Mouse (Mus musculus) heart, embryonic 12.5 days (tissue): ENCODE measurements around the gene Cntn2. TPM values are rescaled to one million over a fixed set of nuclear protein-coding genes. Genes with fewer than 3 reads are reported as not detected.

Experiments
- ATAC-seq: fragments of 200-750 bp; cut with Nextera tagmentation; 2 replicates; pipeline ENCODE4 v1.8.0; 2017; ENCODE audit warnings: moderate TSS enrichment, moderate library complexity; ENCODE audit not compliant: insufficient number of reproducible peaks, low FRiP score
- H3K27ac ChIP-seq: fragments of 300-500 bp; sonication (generic); 2 replicates; pipeline ENCODE4 v1.5.1; 2016; ENCODE audit warnings: mild to moderate bottlenecking, moderate library complexity; ENCODE audit not compliant: poor library complexity, severe bottlenecking
- H3K27me3 ChIP-seq: fragments of 300-500 bp; sonication (generic); replicated peaks from 2 replicates; pipeline ENCODE4 v1.6.1; 2016; ENCODE audit warnings: mild to moderate bottlenecking, moderate library complexity
- H3K36me3 ChIP-seq: fragments of 300-500 bp; sonication (generic); 2 replicates; pipeline ENCODE4 v1.6.1; 2016; ENCODE audit warnings: mild to moderate bottlenecking, moderate library complexity
- H3K4me1 ChIP-seq: fragments of 300-500 bp; sonication (generic); replicated peaks from 2 replicates; pipeline ENCODE4 v1.6.1; 2016; ENCODE audit warnings: mild to moderate bottlenecking
- H3K4me2 ChIP-seq: fragments of 300-500 bp; sonication (generic); 2 replicates; pipeline ENCODE4 v1.6.1; 2016; ENCODE audit warnings: mild to moderate bottlenecking, moderate library complexity
- H3K4me3 ChIP-seq: fragments of 300-500 bp; sonication (generic); 2 replicates; pipeline ENCODE4 v1.5.1; 2016; ENCODE audit warnings: mild to moderate bottlenecking
- H3K9ac ChIP-seq: fragments of 300-500 bp; sonication (generic); 2 replicates; pipeline ENCODE4 v1.6.1; 2016; ENCODE audit warnings: mild to moderate bottlenecking, moderate library complexity
- H3K9me3 ChIP-seq: fragments of 300-500 bp; sonication (generic); replicated peaks from 2 replicates; pipeline ENCODE4 v1.6.1; 2016; ENCODE audit warnings: mild to moderate bottlenecking, moderate library complexity
- WGBS: fragments of 180-500 bp; shearing (Covaris S2); methylation state at CpG from one replicate; pipeline ENCODE4 v1.1.7; 2016; 5-methylcytosine and 5-hydroxymethylcytosine counted together
- polyA plus RNA-seq: library from polyadenylated mRNA; unstranded; fragments of >200 nt; fragmentation: Nextera tagmentation; extraction: Ambion mirVana; gene quantifications from 2 replicates; pipeline ENCODE4 v1.2.1, GENCODE M21; 2016

Cntn2 gene
- polyA plus RNA-seq, 1 experiment from 2014 or later = 0.20 TPM

- H3K9me3 ChIP-seq = no peaks in the 10 kb centered on the region
- H3K27ac ChIP-seq = no peak overlapping the region
- no peaks in the 10 kb centered on the region for H3K36me3 ChIP-seq
- no peak overlapping the region for H3K9ac ChIP-seq
- H3K4me2 ChIP-seq = no peak overlapping the region
- 75% methylated on average over 1 of the region's 1 CpGs for WGBS
- H3K4me1 ChIP-seq = peaks cover 4% of the 10 kb centered on the region; the same call in 1 of the 2 replicates
- H3K4me3 ChIP-seq = no peak overlapping the region
- ATAC-seq = no peak
- H3K27me3 ChIP-seq = peaks cover 18% of the 10 kb centered on the region
Observed at GRCm38 (mm10) chr1:132571613-132572012, 28.6 kb upstream of the Cntn2 start.

DNA sequence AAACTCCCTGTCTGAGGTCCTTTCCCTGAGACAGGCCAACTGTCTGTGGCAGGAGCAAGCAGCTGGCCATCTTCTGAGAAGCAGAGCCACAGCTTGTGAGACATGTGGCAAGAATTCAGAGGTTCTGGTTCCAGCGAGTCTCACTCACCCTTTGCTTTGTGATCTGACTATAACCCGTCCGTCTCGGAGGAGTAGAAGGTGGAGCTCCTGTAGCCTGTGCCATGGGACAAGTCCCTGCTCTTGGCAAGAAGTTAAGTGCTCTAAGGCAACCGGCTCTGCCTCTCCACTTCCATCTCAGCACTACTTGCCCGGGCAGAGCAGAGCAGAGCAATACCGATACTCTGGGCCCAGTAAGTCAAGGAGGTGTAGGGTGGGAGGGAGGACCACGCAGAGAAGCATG, 27.9 kb upstream of the Cntn2 start:
- 77% methylated on average over 8 of the region's 8 CpGs for whole genome bisulfite sequencing
- Histone ChIP-seq H3K4me2 (no peak overlapping the region), H3K9ac (no peak overlapping the region), H3K27me3 (peaks cover 18% of the 10 kb centered on the region), H3K27ac (no peak overlapping the region), H3K9me3 (no peaks in the 10 kb centered on the region), H3K4me3 (no peak overlapping the region), H3K4me1 (peaks cover 11% of the 10 kb centered on the region), H3K36me3 (no peaks in the 10 kb centered on the region)
- ATAC-seq = no peak

GRCm38 (mm10) chr1:132570068-132570780, 27.2 kb upstream of the Cntn2 start:
- ATAC-seq = no peak
- Histone ChIP-seq H3K4me3 (no peak overlapping the region), H3K9ac (no peak overlapping the region), H3K4me1 (peaks cover 18% of the 10 kb centered on the region), H3K27ac (no peak overlapping the region), H3K4me2 (no peak overlapping the region), H3K9me3 (no peaks in the 10 kb centered on the region), H3K27me3 (peaks cover 18% of the 10 kb centered on the region), H3K36me3 (no peaks in the 10 kb centered on the region)
- 86% methylated on average over 15 of the region's 15 CpGs for WGBS

DNA sequence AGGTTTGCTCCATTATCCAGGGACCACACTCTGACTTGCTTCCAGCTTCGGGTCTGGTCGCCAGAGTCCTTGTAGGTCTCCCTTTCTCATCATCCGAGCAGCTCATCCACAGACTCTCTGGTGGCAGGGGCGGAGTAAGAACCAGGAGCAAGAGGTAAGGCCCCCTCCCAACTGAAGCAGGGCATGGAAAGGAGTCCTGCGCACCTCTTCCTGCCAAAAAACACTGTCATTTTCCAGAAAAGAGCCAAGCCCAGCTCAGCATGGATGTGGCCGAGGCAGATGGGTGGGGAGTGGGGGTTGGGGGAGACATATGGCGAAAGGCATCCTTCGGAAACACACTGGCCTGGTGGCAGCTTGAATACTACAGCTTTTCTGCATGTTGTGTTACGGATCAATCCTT, 26.5 kb upstream of the Cntn2 start:
- Histone ChIP-seq H3K4me2 (no peak overlapping the region), H3K36me3 (no peaks in the 10 kb centered on the region), H3K9ac (no peak overlapping the region), H3K4me3 (no peak overlapping the region), H3K27me3 (peaks cover 18% of the 10 kb centered on the region), H3K4me1 (peaks cover 22% of the 10 kb centered on the region), H3K9me3 (no peaks in the 10 kb centered on the region), H3K27ac (no peak overlapping the region)
- WGBS = 73% methylated on average over 9 of the region's 9 CpGs
- ATAC-seq = no peak

GRCm38 (mm10) chr1:132567336-132568125, 24.5 kb upstream of the Cntn2 start:
- no peak overlapping the region for H3K4me2 ChIP-seq
- H3K27ac ChIP-seq = no peak overlapping the region
- H3K4me1 ChIP-seq = peaks cover 22% of the 10 kb centered on the region
- H3K27me3 ChIP-seq = peaks cover 24% of the 10 kb centered on the region
- no peak for ATAC-seq
- no peak overlapping the region for H3K4me3 ChIP-seq
- H3K9ac ChIP-seq = no peak overlapping the region
- H3K36me3 ChIP-seq = no peaks in the 10 kb centered on the region
- no peaks in the 10 kb centered on the region for H3K9me3 ChIP-seq
- 75% methylated on average over 11 of the region's 11 CpGs for WGBS

DNA sequence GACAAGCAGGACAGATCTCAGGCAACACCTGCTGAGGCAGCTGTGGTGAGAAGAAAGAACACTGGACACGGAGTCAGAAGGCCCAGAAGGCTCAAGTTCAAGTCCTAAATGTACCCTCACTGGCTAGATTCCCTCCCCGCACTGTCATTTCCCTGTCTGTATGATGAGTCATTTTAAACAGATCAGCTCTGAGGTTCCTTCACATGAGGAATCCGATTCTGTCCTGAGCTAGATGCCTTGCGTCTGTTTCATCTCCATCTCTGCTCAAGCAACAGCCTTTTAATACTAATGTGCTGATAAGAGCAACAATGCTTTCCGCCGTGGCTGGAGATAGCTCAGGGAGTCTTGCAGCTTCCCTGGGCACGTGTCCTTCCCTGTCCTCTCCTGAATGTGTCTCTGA, 22.7 kb upstream of the Cntn2 start:
- WGBS = 18% methylated on average over 7 of the region's 7 CpGs
- peaks cover 29% of the 10 kb centered on the region for H3K27me3 ChIP-seq
- no peak overlapping the region for H3K27ac ChIP-seq

DNA sequence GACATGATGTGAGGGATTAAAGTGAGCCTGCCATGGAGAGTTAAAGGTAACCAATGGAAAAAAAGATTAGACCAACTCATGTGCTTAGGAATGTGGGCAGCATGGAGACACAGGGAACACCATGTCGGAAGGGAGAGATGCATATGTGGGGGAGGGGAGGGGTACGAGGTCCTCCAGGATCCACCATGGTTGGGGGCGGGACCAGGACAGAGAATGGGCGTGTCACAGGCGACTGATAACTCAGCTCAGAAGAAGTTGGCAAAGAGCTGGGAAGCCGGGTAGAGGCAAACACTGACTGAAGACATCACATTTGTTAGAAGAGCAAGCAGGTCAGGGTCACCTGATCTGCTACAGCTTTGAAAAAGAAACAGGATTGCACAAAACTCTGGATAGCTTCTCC, 21.9 kb upstream of the Cntn2 start:
- Histone ChIP-seq H3K4me2 (no peak overlapping the region), H3K9ac (no peak overlapping the region), H3K27ac (no peak overlapping the region), H3K4me1 (peaks cover 22% of the 10 kb centered on the region), H3K36me3 (no peaks in the 10 kb centered on the region), H3K4me3 (no peak overlapping the region), H3K9me3 (no peaks in the 10 kb centered on the region), H3K27me3 (peaks cover 29% of the 10 kb centered on the region)
- 25% methylated on average over 6 of the region's 6 CpGs for WGBS
- no peak for ATAC-seq

More for the DNA sequence above, 22.7 kb upstream of the Cntn2 start:
- no peaks in the 10 kb centered on the region for H3K9me3 ChIP-seq
- no peak overlapping the region for H3K4me2 ChIP-seq
- no peak overlapping the region for H3K4me3 ChIP-seq
- peaks cover 22% of the 10 kb centered on the region for H3K4me1 ChIP-seq
- H3K36me3 ChIP-seq = no peaks in the 10 kb centered on the region
- H3K9ac ChIP-seq = no peak overlapping the region
- ATAC-seq = no peak

DNA sequence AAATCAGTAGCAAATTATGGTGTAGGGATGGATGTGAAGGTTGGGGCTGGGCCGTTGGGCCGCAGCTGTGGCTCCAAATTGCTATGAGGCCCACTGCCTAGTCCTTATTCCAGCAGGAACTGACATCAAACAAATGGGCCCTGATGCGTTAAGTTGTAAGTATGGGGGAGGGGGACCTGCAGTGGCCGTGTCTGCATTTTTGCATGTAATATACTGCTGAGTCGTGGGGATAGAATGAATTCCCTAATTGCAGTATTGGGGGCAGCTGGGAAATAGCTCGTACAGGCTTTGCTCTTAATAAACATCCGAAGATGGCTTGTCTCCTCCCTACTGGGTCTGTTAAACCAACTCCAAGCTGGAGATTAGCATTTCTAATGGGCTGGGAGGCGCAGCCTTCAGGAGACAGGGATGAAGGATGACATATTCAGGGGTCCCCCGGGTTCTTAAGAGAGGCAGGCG, 19.3 kb upstream of the Cntn2 start:
- Histone ChIP-seq H3K27ac (no peak overlapping the region), H3K4me2 (no peak overlapping the region), H3K27me3 (peaks cover 37% of the 10 kb centered on the region), H3K9me3 (no peaks in the 10 kb centered on the region), H3K4me1 (peaks cover 38% of the 10 kb centered on the region), H3K9ac (no peak overlapping the region), H3K4me3 (no peak overlapping the region), H3K36me3 (no peaks in the 10 kb centered on the region)
- 45% methylated on average over 10 of the region's 10 CpGs for WGBS
- no peak for ATAC-seq

DNA sequence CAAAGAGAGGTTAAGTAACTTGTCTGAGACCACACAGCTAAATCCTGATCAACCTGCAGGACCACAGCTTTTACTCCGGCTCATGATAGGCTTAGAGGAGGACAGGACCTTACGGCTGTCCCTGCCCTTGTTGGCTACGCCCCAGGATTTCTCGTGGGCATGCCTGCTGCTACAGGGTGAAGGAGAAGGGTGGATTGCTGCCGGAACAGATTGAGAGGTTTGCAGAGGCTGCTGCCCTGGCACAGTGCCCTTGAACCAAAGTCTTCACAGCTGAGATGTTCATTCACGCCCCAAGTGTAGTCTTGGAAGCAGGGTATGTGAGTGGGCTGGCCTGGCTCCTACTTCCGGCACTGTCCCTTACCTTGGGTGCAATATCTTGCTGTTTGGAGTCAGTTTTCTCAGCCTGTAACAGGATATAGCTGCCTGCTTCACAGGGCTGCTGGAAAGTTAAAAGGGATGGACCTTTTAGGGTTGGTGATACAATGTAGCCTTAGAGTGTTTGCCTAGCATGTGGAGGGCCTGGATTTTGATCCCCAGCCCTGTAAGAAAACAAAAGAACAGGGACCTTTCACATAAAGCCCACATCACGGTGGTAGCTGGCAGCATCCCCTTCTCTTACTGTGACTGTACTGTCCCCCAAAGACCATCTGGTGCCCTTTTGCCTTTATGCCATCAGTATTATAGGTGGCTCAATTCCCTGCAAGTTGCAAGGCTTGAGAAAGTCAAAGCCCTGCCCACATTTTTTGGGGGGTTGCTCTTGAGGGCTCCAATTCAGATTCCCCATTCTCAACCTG, 18.0 kb upstream of the Cntn2 start:
- peaks cover 37% of the 10 kb centered on the region for H3K27me3 ChIP-seq
- no peak overlapping the region for H3K27ac ChIP-seq
- H3K9me3 ChIP-seq = no peaks in the 10 kb centered on the region
- ATAC-seq = no peak
- no peaks in the 10 kb centered on the region for H3K36me3 ChIP-seq
- H3K4me1 ChIP-seq = peaks cover 37% of the 10 kb centered on the region
- no peak overlapping the region for H3K4me2 ChIP-seq
- no peak overlapping the region for H3K9ac ChIP-seq
- 71% methylated on average over 8 of the region's 8 CpGs for WGBS
- H3K4me3 ChIP-seq = no peak overlapping the region

DNA sequence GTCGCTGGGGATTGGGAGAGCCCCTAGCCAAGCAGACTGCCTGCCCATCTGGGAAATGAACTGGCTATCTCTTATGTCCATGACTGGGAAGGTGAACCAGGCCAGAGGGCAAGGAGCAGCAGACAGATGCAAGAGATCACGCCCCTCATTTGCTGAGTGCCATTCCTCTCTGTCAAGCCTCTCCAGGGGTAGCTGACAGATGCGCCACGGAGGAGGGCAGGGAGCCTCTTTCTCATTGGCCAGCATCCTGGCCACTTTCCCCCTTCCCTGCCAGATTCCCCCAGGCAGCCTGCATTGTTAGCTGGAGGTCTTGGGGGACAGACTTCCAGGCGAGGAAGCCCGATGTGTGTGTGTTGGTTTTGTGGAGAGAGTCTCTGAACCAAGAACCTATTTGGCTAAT, 16.0 kb upstream of the Cntn2 start:
- Histone ChIP-seq H3K9ac (no peak overlapping the region), H3K9me3 (no peaks in the 10 kb centered on the region), H3K4me1 (peaks cover 24% of the 10 kb centered on the region), H3K27me3 (peaks cover 36% of the 10 kb centered on the region), H3K36me3 (no peaks in the 10 kb centered on the region), H3K4me2 (no peak overlapping the region), H3K27ac (no peak overlapping the region), H3K4me3 (no peak overlapping the region)
- ATAC-seq = no peak
- WGBS = 21% methylated on average over 6 of the region's 6 CpGs
